Mouse (Mus musculus) heart, adult 8-10 months (tissue): Measurements from ENCODE around the gene Fam171a1. TPM values are rescaled to one million over a fixed set of nuclear protein-coding genes. Genes with fewer than 3 reads are reported as not detected.

Experiments used
- DNase-seq: peaks from one replicate; pipeline ENCODE4 v3.0.0; 2022; ENCODE audit warnings: low spot score
- microRNA-seq: library from miRNA; unstranded; fragments of <30 nt; microRNA quantifications from one replicate; pipeline ENCODE4 v1.2.0, GENCODE M21; 2022
- total RNA-seq, 4 experiments: library from RNA; stranded (reverse); gene quantifications; 2 replicates each; pipeline ENCODE4 v1.2.4; 2022

The Fam171a1 gene
- total RNA-seq, 4 experiments from 2014 or later: 12.1 to 16.7 (median 14.0) TPM

DNA sequence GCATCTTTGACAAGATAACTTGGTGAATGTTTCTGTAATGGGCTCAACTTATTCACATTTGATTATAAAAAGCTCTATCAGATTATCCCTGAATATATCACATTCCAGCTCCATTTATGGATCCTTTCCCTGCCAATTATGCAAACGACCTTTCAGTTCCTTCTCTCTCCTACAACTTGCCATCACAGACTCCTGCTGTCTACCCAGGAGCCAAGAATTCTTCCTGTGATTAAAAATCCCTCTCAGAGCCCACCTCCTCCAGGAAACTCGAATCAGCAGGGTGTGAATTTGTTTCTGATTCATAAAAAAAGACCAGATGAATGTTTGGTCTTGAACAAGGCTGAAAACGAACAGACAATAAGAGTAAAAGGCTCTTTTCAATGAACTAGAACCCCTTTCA, 153.9 kb downstream of the Fam171a1 start:
- no peak for DNase-seq

DNA sequence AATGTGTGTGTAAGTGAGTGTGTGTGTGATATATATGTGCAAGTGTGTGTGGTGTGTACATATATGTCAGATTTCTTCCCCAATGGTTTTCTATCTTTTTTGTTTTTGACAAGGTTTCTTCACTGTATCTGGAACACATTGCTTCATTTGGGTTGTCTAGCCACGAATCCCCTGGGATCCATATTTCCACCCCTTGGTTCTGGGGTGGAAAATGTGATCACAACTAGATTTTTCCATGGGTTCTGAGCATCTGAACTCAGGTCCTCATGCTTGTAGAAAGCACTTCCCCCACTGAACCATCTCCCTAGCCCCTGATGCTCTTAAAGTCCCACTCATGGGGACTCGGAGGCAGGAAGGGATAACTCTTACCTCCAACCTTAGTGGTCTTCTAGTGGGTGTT, 159.3 kb downstream of the Fam171a1 start:
- DNase-seq: no peak

DNA sequence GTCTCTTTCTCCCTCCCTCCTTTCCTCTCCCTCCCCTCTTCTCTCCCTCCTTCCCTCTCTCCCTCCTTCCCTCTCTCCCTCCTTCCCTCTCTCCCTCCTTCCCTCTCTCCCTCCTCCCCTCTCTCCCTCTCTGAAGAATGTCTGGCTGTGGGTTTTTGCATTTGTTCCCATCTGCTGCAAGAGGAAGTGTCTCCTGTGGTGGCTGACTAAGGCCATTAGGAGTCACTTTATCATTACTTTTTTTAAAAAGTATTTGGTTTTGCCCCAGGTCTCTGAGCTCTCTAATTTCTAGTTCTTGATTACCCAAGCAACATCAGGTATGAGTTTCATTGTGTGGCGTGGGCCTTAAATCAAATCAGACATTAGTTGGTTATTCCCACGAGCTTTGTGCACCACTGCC, 162.1 kb downstream of the Fam171a1 start:
- DNase-seq: no peak

Small RNA genes lying within 50 kb of the gene (microRNA-seq; reads per million reads assigned to microRNA genes)
- not detected for gene Gm27306

Other genes starting within 250 kb of the Fam171a1 start
- gene Nmt2, start 170.0 kb downstream of the Fam171a1 start, total RNA-seq: 1 to 10 TPM; 7.2 to 9.2 (median 7.6) TPM
- gene Rpp38, start 218.4 kb downstream of the Fam171a1 start, total RNA-seq: 1 to 10 TPM; 4.6 to 6.3 (median 5.3) TPM
- gene Acbd7, start 221.9 kb downstream of the Fam171a1 start, total RNA-seq: 1 to 10 TPM in 3 of 4 experiments, under 1 TPM in 1; 0.95 to 2.4 (median 1.5) TPM